Mouse (Mus musculus) gastrocnemius, postnatal 10 days (tissue): ENCODE results near the gene Tctn3. TPM values are rescaled to one million over a fixed set of nuclear protein-coding genes. Genes with fewer than 3 reads are reported as not detected.

Experiments
- DNase-seq: peaks from one replicate; pipeline ENCODE4 v3.0.0; 2021; ENCODE audit warnings: mixed read lengths
- long read RNA-seq, 2 experiments: library from polyadenylated mRNA; stranded (forward); transcript quantifications; one replicate each; pipeline ENCODE4 v2.0.0; 2021
- total RNA-seq, 2 experiments: library from RNA; stranded (reverse); gene quantifications; 2 replicates each; pipeline ENCODE4 v1.2.3; 2021

Tctn3 gene
- 1 to 10 TPM; 2.1 to 3.9 TPM for total RNA-seq
- long read RNA-seq, experiment 1, transcript Tctn3-201 (14 exons, 2,743 nt) = major isoform, 6 of 10 reads
- long read RNA-seq, experiment 1, partial matches to known transcripts = 0 of 10 reads
- long read RNA-seq, experiment 1, other reads (novel, unspliced or antisense) = 4 of 10 reads
- long read RNA-seq, experiment 2, partial matches to known transcripts = 0 of 4 reads
- long read RNA-seq, experiment 2, other reads (novel, unspliced or antisense) = 2 of 4 reads

- peak; percentile 97 for DNase-seq
These were observed at the start of gene Tctn3, which contains the start of gene Entpd1 for GRCm38 (mm10) chr19:40611830-40612506. Tctn3 (minus strand) TSS chr19:40612233. Entpd1 (plus strand) TSS chr19:40612366.

GRCm38 (mm10) chr19:40661108-40661507 is 49.1 kb upstream of the Tctn3 start:
- DNase-seq = no peak

- no peak for DNase-seq
These were observed 48.5 kb upstream of the Tctn3 start for GRCm38 (mm10) chr19:40660510-40660909.

DNA sequence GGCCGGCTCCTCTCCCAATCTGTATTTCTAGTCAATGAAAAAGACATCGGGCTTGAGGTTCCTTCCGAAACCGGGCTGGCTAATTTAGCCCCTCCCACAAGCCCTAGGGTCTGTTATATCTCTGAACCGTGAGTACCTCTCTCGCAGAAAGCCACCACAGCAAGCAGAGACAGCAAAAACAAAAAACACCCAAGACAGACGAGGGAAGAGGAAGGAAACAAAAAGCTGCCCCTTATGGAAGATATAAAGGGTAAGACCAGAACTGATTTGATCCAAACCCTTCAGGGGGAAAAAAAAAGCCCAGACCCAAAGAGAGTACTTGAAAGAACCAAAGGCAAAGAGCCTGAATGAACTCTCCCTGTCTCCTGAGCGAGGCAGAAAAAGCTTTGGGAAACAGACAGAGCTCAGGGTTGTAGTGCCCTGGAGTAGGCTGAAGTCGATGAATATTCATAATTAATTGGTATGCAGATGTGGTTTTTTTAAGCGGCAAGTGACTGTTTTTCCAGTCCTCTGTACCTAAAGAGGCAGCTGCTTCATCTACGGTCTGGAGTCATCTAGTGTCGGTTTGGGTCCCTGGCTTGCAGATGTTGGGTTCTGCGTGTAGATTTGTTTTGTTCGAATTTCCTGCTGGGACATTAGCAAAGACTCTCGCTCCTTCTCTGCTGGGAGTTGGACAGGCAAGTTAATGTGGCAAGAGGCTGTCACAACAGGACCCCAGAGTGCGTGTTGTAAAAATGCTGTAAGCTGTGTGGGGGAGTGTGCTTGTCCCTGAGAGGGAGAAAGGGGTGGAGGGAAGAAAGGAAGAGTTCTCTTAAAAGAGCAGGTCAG is 47.8 kb upstream of the Tctn3 start:
- no peak for DNase-seq

DNA sequence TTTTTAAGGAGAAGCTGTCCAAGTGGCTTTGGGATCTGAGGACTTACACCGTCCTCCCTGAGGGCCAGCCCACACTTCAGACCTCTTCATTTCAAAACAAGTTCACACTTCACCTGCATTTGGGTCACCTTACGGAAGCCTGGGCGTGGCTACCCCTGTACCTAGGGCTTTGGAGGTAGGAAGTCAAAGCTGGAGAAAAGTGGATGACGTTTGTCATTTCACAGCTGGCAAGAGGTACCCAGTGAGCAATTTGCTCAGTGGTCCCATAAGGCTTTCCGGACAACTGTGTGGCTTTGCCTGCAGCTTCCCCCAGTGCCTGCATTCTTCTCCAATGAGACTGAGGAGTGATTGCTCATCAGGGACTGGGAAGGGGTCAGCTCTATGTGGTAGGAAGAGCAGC is 46.9 kb upstream of the Tctn3 start:
- no peak for DNase-seq

GRCm38 (mm10) chr19:40658281-40658680 is 46.2 kb upstream of the Tctn3 start:
- no peak for DNase-seq

GRCm38 (mm10) chr19:40656207-40656606 is 44.2 kb upstream of the Tctn3 start:
- DNase-seq = no peak

DNA sequence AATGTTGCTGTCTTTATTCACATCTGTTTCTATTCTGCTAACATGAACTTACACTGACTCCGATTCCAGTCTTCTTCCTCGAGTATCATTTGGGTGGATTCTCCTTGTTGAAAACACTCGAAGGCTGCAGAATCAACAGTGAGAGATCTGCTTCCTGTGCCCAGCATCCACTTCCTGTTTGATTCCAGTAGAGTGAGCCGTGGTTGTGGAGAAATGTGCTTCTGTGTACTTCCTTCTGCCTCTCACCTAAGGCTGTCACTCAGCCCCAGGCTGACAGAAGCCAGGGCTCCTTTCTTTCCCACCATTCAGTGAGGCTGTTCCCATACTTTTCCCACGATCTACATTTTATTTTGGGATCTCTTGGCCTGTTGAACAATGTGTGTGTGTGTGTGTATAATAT is 38.1 kb upstream of the Tctn3 start:
- no peak for DNase-seq

DNA sequence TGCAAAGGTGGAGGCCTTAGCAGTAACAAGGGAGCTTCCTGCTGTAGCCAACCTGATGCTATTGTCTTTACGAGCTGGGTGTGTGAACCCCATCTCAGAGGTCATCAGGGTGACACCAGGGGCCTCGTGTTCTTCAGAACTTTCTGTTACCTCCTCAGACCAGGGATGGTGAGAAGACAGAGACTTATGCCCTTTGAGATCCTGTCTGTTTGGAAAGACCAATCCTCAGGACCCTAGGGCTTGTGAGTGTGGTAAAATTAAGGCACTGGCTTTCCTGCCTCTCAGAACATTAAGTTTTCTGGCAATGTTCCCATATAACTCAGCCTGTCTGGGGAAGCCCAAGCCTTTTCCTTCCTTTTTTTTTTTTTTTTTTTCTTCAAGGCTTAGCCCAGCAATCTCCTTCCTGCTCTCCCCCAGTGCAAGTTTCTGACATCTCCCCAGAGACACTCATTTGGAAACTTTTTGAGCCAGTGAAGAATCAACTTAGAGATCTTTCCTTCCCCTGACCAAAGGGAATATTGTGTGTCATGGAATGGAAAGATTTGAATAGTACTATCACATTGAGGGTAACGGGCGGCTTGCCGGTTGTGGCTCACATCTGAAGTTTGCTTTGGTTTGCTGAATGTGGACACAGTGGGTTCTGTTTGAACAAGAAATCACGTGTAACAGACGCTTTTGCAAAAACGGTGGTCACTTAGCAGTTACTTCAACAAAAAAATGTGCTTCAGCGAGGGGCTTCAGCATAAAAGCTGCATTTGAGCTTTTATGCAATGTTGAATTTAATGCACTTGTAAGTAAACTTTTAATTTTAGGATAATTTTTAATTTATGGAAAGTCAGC is 35.5 kb upstream of the Tctn3 start:
- no peak for DNase-seq

DNA sequence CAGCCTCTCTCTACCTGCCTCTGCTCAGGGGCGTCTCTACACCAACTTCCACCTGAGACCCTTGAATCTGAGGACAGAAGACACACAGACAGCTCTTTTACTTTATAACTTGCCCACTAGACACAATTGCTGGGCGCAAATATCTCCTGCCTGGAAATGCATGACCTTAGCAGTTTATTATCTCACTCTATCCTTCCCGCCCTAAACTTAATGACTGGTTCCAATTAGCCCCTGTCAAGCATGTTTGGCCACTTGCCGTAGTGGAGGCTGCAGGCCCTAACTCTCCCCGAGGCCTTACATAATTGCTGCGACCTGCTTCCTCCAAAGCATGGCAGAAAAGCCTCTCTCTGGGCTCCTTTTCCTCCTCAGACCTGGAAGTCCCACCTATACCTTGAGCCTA is 34.3 kb upstream of the Tctn3 start:
- DNase-seq = no peak

DNA sequence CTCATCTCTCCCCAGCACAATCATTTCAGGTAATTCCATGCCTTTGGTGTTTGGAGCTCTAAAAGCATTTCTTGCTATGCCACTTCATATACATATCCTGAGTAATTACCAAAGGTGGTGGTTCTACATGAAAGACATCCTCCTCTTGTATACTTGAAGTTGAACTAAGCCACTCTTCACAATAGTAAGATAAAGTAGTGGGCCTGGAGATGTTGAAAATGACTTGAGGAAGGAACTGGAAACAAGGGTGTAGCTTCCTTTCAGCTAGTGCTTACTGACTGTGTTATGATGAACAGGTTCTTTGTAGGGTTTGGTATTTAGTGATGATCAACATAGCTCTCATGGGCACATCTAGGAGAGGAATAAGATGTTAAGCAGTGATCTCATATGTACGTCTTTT is 31.8 kb upstream of the Tctn3 start:
- DNase-seq = no peak

GRCm38 (mm10) chr19:40640799-40641198 is 28.8 kb upstream of the Tctn3 start:
- no peak for DNase-seq

GRCm38 (mm10) chr19:40639729-40640304 is 27.8 kb upstream of the Tctn3 start:
- DNase-seq = no peak

DNA sequence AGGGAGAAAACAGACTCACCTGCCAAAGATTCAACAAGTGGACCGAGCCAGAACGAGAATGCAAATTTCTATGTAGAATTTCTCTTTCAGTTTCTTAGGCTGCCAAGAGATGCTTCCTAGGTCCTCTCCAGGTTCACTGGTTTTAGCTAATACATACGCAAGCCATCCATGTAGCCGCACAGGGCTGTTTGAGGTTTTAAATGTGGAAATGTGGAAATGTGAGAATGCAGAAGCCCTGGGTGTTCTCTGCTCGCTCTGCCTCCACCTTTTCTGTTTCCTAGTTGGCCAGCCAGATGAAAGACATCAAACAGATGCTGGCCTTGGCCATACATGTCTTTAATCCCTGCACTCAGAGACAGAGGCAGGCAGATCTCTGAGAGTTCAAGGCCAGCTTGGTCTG is 26.5 kb upstream of the Tctn3 start:
- DNase-seq = no peak

- DNase-seq = no peak
These were observed 25.6 kb upstream of the Tctn3 start for GRCm38 (mm10) chr19:40637601-40638000.

GRCm38 (mm10) chr19:40637091-40637490 is 25.1 kb upstream of the Tctn3 start:
- DNase-seq = no peak

DNA sequence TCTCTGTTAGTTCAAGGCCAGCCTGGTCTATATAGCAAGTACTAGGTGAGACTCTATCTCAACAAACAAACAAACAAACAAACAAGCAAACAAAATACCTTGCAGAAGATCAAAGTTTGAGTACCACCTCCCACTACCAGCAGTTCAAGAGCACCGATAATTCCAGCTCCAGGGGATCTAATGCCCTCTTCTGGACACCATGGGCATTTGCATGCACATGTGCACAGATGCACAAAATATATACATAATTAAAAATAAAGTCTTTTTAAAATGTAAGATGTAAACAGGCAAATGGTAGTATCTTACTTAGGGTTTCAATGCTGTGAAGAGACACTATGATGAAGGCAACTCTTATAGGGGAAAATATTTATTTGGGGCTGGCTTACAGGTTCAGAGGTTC is 21.1 kb upstream of the Tctn3 start:
- DNase-seq = no peak

DNA sequence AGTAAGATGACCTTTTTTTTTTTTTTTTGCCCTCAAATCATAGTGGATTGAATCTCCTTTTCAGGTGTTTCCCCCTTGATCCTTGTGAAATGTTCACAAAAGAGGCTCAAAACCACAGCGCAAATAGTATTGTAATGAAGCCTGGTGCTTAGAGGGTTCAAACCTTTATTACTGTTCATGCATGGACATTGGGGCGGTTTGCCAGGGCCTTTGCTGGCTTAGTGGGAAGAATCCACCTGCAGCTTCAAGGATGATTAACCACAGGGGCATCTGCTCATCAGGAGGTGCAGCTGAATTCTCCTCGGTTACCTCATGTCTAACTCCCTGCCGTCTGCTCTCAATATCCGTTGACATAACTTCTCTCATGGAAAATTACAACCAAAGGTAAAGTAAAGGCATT is 20.6 kb upstream of the Tctn3 start:
- DNase-seq = no peak

- no peak for DNase-seq
These were observed 20.2 kb upstream of the Tctn3 start for GRCm38 (mm10) chr19:40632193-40632592.

GRCm38 (mm10) chr19:40630606-40631005 is 18.6 kb upstream of the Tctn3 start:
- DNase-seq = no peak

DNA sequence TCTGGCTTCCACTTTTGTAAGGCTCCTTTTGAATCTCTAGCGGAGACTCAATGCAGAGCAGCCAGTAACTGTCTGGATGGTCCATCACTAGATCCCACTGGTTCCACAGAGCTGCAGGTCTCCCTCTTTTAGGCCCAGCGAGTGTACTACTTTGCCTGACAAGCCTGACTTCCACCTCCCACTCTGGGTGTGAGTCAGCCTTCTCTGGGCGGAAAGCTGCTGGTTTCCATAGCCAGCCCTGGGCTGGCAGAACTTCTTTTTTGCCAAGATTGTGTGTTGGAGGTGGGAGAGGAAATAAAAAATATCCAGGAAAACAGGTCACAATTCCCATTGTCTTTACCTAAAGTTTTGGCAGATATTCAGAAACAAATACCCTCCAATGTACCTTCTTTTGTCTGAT is 18.1 kb upstream of the Tctn3 start:
- no peak for DNase-seq

GRCm38 (mm10) chr19:40628950-40629349 is 16.9 kb upstream of the Tctn3 start:
- DNase-seq = no peak
